Mouse (Mus musculus) layer of hippocampus, postnatal 25 days (tissue): ENCODE measurements at regions not wholly inside any gene's neighbourhood (a gene's known extent, or its start where the extent isn't known, plus 50 kb on each side); places are given as distances from the start of the nearest gene placed in this dataset.
A peak's percentile ranks its signal among the peaks of the same experiment; 100 is the strongest.
"Not testable (repeated sequence)": the region's sequence is repeated elsewhere in the genome, so short reads cannot be mapped to it uniquely, and the experiment has no call there.

ENCODE experiments used
- DNase-seq, 2 experiments: peaks; one replicate each; pipeline ENCODE4 v3.0.0; 2022; ENCODE audit warnings: mixed read lengths in 2 of 2, low spot score in 1 of 2; ENCODE audit errors: extremely low spot score in 1 of 2

DNA sequence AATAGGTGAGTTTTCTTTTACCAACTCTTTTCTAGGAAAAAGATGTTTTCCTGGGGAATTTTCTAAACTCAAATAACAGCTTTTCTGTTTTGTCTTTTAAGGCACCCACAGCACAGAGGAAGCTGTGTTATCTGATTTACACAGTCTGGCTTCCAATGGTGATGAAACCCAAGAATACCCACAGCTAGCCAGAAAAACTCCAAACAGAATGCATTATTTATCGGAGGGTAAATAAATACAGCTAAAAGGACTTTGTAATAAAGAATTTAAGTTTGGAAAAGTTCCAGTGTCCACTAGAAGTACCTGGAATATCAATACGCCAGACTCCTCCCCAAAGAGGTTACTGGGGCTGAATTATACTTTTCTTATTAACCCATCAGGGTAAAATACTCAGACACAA lies 123.7 kb downstream of the Car2 start:
- no peak for DNase-seq

DNA sequence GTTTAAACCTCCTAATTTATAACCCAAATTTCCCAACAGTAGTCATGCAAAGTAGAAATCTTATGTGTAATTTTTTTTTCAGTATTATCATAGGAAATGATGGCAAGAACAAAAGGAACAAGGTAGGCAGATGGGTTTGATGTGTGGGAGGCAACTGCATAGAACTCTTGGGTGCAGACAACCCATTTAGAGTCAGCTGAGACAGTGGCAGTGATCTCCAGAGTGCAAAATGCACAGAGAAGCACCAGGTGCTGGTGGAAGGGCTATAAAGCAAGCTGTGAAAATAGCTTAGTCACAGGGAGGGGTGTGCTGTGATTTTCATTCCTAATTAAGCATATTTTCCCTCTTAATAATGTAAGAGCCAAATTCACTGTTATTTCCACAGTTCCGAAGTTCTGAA lies 130.5 kb downstream of the Car2 start:
- peak in 1 of 2 experiments; percentile 3 for DNase-seq

DNA sequence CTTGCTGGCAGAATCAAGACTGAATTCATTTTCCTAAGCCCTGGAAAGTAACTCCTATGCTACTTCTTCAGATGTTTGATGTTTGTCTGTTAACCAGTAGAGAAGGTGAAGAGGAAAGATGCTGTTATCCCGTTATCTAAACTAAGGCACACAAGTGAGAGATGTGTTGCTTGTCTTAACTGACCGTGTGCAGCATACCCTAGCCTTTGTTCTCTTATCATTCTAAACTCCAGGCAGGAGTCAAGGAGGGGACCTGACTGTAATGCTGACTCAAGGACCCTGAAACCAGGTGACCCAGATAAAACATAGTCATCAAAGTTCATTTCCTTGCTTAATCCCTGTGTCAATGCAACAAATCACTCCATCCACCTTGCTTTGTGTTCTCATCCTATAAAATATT lies 136.7 kb downstream of the Car2 start:
- DNase-seq, result no peak

DNA sequence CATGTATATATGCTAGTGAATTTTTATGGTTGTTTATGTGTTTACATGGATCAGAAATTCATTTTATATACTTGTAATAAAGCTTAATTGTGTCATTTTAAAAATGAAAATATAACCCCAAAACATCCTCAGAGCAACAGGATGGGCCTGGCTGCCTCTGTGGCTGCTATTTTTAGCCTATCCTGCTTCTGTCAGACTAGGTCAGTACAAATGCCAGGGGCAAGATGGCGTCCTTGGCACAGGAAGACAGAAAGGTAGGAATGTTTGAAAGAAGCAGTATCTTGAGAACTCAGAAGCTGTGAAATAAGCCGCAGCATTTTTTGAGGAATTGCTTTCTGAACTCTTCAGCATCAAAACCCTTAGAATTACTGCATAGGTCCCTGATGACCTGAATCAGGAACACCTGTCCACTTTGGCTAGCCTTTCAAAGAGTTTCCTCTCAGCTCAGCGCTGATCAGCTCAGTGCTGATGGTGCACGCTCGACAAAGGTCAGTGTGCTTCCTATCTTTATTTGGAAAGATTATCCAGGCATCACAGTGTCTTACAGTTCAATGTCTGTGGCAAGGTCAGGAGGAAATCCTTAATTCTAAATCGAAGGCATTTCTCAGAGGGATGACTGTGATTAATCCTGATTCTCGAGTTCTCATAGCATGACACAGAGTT lies 154.9 kb downstream of the Car2 start:
- DNase-seq, result no peak

GRCm38 (mm10) chr3:15053968-15054367 lies 167.9 kb downstream of the Car2 start:
- no peak for DNase-seq

GRCm38 (mm10) chr3:15055516-15056256 lies 169.6 kb downstream of the Car2 start:
- DNase-seq, result not testable (repeated sequence)

DNA sequence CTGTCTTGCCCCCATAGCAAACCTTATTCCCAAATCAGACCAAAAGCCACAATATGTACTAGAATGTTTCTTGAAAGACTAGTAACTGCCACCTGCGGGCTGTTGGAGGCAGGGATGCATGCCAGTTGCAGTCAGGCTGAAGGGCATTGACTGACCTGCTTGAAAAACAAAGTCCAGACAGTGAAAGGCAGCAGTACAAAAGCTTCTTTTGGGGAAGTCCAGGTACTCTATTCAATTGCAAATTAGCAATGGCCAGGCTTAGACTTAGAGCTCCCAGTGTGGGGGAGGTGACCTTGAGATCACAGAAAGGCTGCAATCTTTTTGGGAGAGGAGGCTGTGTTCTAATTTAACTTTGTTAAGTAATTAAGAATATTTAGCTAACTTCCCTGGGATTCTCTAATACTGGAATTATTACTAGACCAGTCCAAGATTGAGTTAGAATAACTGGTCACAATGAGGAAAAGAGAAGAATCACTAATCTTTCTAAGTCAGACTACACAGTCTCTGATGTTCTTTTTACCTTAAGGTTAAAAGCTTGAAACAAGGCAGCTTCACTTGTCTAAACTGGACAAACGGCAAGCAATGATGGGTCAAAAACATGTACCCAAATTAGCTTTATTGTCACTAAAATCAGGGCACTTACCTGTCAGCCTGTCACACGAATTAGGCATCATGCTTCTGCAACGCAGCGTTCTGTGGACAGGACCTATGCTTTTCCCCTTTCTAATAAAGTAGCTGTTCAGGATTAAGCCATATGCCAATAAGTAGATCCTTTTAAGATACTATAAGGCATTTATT lies 170.9 kb downstream of the Car2 start:
- not testable (repeated sequence) for DNase-seq

- no peak for DNase-seq
Measured at GRCm38 (mm10) chr3:15065681-15066080, 179.6 kb downstream of the Car2 start.

DNA sequence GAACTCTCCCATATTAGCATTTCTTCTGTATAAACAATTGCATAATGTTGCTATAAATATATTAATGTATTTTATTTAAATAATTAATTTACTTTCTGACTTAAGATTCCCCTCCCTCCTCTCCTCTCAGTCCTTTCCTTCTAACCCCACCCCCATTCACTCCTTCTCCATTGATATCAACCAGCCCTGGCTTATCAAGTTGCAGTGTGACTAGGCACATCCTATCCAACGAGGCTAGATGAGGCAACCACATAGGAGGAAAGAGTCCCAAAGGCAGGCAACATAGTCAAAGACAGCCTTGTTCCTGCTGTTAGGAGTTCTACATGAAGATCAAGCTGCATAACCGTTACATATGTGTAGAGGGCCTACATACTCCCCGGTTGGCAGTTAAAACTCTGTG lies 182.2 kb downstream of the Car2 start:
- DNase-seq, result no peak

DNA sequence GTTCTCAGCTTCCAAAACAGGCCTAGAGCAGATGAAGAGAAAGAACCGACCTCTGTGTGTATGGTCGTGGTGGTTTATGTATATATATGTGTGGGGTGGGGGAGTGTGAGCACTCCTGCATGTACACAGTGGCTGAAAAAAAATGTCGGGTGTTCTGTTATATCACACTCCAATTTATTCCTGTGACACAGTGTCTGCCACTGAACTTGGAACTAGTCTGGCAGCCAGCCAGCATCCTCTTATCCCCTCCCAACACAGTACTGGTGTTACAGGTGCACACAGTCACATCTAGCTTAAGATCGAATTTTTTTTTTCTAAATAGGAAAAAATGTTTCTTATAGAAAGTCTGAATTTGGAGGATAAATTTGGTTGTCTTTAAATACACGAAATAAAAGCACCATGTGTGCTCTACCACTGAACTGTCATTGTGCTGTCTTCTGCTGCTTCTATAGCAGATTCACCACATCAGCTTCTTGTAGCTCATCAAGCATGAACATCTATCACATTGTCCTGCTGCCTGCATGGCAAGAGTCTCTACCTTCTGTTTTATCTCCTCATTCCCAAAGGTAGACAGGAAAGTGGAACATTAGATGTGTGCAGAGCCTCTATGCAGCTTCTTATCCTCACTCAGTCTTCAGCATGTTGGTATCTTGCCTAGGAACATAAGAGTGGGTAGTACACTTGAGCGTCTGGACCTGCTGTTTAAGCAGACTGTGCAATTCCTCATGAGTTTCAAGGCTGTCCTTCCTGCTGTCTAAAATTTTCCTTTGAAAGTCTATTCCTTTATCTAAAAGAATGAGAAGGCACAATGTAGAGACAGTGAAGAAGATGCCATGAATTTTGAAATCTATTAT lies 185.2 kb downstream of the Car2 start:
- no peak for DNase-seq

GRCm38 (mm10) chr3:15073405-15073804 lies 187.3 kb downstream of the Car2 start:
- no peak for DNase-seq

- no peak for DNase-seq
Measured at GRCm38 (mm10) chr3:15073847-15074246, 187.8 kb downstream of the Car2 start.

DNA sequence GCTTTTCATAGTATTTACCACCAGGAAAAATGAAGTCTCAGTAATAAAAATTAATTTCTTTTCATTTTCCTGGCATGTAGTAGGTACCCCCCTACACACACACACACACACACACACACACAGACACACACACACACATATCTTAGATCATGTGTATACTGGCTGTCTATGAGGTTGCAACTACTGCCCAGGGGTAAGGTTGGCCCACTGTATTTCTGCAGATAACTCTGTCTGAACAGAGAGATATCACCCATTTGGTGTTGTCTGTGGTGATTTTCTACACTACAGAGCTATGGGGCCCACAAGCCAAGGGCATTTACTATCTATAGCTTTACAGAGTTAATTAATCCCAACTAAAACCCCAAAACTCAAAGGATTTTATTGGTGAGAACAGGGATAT lies 188.9 kb downstream of the Car2 start:
- no peak for DNase-seq

DNA sequence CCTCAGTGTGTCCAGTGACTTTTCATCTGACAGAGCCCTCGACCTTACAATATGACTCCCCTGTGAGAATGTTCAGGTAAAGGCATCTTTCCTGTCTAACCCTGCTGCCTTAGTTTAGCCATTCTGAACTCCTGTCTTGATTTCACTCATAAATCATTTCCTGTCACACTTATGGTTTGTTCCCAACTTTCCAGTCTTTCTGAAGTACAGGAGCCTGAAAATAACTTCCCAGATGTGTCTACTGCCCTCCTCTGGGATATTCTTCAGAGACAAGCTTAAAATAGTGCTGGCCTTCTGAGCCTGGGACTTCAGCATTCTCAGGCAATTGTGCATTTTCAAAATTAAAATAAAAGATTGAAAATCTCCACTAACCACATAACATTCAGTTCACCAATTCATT lies 204.1 kb downstream of the Car2 start:
- DNase-seq, result no peak

DNA sequence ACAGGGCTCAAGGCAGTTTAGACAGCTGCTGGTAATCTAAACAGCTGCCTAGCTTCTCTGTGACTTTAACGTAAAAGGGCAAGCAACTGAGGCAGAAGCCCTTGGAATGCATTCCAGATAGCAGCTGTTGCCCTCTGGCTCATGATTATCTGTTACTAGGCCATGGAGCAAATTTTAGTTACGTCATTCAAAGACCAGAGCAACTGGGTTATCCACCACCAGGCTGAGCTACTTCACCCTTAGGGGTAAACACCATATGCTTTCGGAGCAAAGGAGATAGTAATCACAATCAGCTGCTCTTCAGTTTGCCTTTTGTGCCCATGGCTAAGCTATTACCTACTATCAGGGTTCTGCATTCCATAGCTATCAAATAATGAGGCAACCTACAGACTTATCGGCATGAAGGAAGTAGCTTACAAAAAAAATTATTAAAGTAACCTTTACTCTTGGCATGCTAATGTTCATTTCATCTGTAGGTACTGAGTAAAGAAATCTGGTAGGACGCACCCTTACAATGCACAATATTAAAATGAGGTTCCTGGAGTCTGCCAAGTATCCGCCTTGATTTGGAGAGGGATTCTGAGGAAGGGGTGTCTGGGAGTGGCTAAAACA lies 212.2 kb downstream of the Car2 start:
- DNase-seq, result no peak

GRCm38 (mm10) chr3:15098981-15099380 lies 212.9 kb downstream of the Car2 start:
- no peak for DNase-seq

DNA sequence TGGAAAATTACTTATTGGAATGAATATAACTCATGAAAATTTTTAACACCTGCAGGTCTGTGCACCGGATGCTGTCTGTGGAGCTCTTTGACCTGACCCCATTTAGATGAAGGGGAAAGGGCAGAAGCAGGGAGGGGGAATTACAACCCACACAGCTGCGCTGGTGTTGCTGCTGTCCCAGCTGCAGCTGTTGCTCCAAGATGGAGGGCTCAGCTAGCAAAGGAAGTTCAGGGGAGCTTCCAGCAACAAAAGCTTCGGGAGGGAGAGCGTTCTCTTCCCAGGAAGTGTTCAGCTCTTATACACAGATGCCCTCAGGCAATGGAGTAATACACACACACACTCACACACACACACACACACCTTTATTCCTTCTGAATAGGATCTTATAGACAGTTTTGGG lies 219.6 kb downstream of the Car2 start:
- no peak for DNase-seq

DNA sequence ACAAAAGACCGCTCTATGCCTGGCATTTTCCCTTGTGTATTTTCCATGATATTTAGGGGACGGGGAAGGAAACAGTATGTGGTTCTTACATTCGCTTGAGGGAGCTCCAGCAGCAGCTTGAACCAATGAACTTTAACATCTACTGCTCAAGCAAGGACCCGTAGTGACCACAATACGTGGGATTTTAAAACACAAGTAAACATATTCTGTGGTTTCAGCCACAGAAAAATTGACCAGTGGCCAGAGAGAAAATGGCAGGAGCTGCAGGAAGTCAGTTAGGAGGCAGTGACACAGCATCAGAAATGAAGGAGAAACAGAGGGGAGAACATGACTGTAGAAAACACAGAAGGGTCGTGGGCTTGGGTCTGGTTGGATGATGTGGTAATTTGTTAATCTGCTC lies 220.2 kb downstream of the Car2 start:
- no peak for DNase-seq

DNA sequence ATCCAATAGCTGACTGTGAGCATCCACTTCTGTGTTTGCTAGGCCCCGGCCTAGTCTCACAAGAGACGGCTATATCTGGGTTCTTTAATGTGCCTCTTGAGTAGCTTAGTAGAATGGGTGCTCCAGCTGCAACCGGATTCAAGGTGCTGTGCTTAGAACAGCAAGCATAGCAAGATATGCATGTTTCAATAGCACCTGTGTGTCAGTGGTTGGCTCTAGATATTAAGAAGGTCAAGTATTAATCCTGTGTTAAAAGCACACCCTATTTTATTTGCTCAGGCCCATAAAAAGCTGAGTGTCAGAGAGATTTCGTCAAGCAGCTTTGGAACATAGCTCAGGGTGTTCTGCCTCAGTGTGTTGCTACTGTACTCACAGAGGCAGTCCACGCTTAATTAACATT lies 221.2 kb downstream of the Car2 start:
- no peak for DNase-seq

GRCm38 (mm10) chr3:15108239-15108934 lies 222.3 kb downstream of the Car2 start:
- no peak for DNase-seq
